Mouse (Mus musculus): Measurements from ENCODE around the gene Dpf3.

The Dpf3 gene

DNA sequence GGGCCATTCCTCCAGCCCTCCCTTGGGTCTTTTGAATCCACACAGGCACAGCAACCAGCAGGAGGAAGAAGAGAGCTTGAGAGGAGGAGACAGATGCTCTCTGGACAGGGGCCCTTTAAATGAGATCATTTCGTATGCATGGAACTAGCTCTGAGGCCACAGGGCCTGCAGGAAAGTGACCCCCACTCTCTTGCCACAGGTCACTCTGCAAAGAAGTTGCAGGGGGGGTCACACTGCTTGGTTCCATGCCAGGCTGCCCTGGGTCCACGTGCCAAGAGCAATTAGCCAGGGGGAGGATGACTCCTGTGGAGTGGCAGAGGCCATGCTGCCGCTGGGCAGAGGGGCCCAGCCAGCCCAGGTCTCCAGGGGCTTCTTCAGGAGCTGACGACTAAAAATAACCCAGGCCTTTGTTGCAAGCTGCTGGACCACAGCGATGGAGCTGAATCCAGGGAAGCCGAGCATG lies 273.6 kb downstream of the Dpf3 start:
- ATAC-seq (ENCODE audit: low TSS enrichment): no peak

DNA sequence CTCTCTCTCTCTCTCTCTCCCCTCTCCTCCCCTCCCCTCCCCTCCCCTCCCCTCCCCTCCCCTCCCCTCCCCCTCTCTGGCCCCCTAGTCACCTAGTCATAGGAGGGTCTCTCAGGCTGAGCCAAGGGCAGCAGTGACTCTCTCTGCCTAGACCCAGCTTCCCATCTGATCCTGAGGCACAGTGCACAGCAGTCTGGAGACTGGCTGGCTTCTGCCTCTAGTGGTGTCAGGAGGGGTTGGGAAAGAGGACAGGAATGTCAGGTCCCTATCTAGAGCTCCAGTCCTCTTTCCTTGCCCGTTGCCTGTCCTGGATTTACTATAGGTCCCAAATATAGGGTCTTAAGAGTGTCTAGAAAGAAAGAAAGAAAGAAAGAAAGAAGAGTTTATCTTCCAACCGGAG lies 275.5 kb downstream of the Dpf3 start:
- ATAC-seq (ENCODE audit: low TSS enrichment): no peak

DNA sequence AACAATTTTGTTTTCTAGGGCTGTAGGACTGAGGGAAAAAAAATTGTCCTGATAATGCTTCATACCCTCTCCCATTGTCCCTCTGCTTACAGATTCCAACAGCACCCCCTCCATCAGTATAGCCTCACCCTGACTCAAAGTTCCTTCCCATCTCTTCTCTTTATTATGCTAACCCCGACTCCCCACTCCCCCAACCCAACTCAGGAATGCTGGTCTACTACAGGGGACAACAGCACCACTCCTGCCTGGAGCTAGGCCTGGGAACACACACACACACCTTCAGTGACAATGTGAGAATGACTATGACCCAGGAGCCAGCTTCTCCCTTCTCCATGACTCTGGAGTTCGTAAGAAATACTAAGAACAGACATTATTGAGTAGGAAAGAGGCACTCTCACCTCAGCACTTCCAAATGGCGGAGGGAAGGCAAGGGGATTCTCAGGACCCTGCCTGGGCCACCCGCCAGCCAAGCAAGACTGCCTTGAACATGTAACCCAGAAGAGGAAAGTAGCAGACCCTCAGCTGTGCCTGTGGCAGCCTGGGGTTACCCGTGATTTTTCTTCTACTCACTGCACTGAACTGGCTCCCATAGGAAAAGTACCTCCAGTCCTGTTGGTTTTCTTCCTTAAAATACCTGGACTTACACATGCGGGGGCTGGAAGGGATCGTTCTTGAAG lies 276.2 kb downstream of the Dpf3 start:
- ATAC-seq (ENCODE audit: low TSS enrichment): no peak

DNA sequence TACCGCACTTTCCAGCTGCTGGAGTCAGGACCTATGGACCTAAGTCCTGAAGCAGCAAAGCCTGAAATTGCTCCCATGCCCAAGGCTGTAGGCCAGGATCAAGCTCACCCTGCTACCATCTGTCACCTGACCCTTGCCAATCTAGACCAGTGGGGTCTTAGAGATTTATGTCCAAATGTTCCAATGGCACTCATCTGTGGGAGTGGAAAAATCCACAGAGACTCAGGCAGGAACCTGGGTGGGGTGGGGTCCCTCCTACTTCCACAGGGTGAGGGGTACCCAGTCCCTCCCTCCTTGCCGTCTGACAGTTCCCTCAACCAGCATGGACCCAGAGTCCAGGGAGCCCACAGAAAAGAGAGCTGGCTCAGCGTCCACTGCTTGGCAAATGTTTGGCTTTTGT lies 276.8 kb downstream of the Dpf3 start:
- ATAC-seq (ENCODE audit: low TSS enrichment): no peak

DNA sequence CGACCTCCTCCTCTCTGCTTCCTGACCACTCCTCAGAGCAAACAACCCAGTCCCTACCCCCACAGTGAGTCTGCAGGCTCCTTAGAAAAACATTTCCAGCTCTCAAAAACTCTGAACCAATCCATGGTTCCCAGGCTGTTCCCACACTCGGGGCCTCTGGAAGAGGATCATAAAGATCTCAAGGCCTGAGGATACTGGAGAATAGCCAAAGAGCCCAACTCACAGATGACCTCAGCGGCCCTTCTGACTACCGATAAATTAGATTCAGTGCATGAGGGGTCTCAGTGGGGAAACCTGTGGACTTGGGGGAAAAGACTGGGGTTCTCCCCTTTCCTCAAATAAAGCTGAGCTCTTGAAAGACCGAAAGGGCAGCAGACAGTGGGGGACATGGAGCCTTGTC lies 277.2 kb downstream of the Dpf3 start:
- no peak for ATAC-seq (ENCODE audit: low TSS enrichment)

DNA sequence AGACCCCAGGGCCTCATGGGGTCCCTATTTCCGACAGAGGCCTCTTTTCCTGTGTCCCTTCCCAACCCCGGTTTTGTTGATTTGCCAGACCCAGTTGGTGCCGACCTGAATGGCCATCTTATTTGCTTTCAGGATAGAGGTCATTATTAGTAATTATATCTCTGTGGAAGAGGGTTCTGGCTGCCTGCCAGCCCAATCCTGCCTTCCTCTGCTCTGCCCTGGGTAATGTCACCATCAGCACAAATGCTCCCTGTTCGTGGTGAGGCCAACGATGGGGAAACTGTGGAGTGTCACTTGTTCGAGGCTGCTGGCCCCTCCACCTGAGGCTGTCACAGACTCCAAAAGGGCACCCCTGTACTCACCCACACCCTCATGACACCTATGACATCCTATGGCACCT lies 278.1 kb downstream of the Dpf3 start:
- no peak for ATAC-seq (ENCODE audit: low TSS enrichment)

DNA sequence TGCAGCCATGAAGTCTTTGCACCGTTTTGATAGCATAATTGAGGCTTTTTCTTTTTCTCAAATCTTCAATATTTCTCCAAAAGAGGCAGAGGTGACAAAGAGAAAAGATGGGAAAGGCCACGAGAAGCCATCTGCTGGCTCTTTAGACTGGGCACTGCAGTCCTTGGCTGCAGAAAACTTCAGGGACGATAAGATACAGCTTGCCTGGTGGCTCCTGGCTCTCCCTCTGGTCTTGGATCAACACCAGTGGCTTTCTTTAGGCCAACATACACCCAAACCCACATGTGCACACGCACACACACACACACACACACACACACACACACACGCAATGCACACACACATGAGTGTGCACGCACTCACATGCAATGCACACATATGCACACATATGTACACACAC lies 278.7 kb downstream of the Dpf3 start:
- ATAC-seq (ENCODE audit: low TSS enrichment): no peak

DNA sequence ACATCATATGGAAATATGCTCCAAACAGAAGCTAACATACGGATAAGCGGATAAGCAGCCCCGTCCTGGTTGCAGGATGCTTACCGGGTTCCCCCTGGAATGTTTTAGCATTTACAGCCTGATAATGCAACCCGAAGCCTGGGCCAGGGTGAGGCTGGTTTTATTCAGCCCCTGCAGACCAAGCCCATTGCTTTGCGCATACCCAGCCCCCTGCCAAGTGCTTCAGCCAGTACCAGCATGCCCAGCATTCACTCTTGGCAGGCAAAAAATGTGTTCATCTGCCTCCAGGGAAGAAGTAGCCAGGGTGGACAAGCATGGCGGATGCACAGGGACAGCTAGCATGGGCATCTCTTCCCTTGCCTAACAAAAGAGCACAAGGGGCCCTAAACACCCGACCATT lies 279.5 kb downstream of the Dpf3 start:
- ATAC-seq (ENCODE audit: low TSS enrichment): no peak

DNA sequence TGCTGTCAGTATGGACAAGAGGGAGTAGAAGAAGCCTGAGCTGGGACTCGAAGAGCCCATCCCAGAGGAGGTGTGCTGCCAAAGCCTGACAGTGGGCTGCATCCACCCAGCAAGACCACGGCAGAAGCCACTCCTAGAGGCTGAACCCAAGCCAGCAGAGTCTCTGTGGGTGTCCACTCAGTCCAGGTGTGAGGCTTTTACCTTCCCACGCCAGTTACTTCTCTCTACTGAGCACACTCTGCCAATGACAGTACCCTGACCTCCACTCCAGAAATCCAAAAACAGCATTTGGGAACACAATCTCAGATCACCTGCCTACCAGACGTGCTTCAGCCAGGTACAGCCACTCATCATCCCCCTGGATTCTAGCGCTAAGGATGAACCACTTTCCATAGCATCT lies 280.0 kb downstream of the Dpf3 start:
- ATAC-seq (ENCODE audit: low TSS enrichment): no peak

DNA sequence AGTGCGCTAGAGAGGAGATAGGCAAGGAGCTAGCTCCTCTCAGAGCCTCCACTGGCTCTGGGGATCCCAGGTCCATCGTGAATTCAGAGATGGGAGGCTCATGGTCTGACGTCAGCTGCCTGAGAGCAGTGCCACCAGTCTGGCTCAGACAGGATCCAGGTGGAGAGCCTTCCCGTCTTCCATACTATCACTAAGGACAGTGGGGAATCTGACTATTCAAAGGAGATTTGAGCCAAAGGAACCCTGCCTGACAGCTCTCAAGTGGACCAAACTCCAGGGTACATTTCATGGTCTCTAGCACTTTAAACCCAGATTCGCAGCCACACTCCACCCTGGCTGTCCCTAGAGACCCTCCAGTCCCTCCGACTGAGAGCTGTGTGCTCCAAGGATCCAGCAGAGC lies 280.6 kb downstream of the Dpf3 start:
- no peak for ATAC-seq (ENCODE audit: low TSS enrichment)

DNA sequence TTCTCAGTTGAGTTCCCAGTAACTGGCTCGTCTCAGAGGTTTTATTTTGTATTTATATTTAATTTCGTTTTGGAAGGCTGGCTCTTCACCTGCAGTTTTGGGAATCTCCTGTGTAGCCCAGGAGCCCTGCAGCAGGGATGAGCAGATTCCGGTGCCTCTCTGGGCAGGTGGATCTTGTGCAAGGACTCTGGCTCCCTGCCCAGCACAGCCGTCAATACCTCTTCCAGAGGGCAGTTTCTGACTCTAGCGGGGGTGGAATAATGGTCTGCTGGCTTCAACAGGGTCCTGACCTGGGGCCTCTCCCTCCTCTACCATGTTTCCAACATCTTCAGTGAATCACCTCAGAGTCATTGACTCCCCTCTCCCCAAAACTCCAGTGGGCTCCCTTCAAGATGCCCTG lies 283.2 kb downstream of the Dpf3 start:
- no peak for ATAC-seq (ENCODE audit: low TSS enrichment)

DNA sequence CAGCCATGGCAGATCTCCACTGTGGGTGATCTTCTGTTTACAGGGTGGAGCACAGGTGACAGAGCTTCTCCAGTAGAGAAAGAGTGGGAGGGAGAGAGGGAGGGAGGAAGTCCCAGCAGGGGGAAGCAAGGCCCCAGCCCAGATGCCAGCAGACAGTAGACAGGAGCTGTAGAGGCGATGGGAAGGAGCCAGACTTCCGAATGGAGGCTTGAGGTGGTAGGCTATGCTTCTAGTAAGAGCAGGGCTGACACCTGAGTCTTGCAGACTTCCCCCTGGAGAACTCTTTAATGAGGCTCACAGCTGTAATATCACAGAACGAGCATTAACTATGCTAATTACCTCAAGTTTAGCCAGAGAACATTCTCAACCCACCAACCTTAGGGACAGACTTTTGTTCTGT lies 285.8 kb downstream of the Dpf3 start:
- no peak for ATAC-seq (ENCODE audit: low TSS enrichment)

DNA sequence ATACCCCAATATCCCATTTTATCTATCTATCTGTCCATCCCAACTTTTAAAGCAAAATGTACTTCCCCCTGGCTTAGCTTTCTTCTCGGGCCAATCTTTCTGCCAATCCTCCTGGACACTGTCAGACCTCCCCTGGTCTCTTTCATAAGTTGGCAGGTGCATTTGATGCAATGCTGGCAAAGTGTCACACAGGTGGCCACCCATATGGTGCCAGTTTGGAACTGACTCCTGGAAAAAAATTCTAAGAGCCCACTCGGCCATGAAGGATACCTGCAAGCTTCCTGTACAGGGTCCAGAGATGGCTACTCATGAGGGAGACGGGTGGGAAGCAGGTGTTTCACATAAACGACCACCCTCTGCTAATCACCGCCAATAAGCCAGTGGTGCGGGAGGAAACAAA lies 307.0 kb downstream of the Dpf3 start:
- no peak for ATAC-seq (ENCODE audit: low TSS enrichment)

DNA sequence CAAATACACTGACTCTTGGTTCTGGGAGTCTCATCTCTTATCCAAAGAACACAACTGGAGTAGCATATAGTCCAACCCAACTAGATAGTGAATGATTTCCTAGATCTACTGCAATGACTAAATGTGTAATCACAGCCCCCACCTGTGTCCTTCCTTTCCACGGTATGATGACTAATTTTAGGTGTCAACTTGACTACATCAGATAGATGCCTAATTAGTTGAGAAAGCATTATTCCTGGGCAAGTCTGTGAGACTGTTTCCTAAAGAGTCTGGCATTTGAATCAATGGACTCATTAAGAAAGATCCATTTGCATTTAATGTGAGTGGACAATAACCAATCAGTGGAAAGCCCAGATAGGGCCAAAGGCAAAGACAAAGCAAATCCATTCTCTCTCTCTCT lies 307.7 kb downstream of the Dpf3 start:
- no peak for ATAC-seq (ENCODE audit: low TSS enrichment)

DNA sequence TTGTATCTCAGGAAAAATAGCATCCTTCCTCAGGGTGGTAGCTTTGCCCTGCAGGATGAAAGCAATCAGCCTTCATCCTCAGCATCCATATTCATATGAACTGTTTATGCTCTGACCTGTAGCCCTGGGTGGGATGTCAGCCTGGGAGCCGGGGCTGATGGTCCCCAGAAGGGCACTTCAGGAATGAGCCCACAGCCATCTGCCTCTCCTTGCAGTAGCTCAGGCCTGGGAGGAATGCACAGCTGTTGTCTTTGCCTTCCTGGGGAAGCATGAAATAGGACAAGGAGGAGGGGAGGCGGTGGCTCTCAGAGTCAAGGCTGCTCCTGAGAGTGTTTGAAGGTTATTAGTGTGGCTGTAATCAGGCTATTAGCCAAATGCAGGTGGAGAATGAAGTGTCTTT lies 308.7 kb downstream of the Dpf3 start:
- peak; percentile 88 for ATAC-seq (ENCODE audit: low TSS enrichment)

DNA sequence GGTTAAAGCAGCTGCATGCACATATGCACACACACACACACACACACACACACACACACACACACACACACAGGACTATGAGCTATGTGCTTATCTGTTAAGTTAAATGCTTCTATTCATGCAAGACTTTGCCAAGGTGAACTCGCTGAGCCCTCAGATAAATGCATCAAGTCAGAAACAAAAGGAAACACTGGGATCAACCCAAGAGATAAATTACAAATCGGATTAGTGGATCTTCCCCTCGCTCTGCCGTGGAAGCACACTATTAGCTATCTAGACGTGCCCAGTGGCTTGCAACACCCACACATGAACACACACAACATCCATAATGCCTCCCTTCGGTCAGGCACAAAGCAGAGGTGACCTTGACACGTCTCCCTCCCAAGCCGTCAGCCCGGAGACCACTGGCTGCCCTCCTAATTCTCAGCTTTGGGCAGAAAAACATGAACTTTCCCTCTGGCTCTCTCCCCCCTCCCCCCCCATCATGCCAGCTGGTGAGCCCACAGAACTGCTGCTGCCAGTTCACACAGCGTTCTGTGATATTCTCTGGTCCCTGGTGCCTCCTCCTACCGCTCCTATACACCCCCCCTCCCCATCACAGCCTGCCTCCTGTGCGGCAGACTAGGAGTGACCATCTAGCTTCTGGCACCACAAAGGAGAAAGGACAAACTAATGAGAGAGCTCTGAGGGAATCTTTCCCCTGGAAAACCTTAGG lies 317.9 kb downstream of the Dpf3 start:
- peak; percentile 77 for ATAC-seq (ENCODE audit: low TSS enrichment)

DNA sequence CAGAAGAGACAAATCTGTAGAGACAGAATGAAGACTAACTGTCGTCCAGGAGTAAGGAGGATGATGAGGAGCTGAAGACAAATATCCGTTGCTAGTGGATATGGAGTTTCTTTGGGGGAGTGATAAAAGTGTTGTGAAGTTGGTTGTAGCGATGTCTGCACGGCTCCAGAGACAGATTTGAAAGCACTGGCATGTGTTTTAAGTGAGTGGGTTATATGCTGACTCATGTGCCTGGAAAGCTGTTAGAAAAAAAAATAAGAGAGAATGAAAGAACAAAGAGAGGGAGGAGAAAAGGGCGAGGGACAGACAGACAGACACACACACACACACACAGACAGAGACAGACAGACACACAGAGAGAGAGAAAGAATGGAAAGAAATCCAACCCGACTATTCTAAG lies 319.2 kb downstream of the Dpf3 start:
- ATAC-seq (ENCODE audit: low TSS enrichment): peak; percentile 53

DNA sequence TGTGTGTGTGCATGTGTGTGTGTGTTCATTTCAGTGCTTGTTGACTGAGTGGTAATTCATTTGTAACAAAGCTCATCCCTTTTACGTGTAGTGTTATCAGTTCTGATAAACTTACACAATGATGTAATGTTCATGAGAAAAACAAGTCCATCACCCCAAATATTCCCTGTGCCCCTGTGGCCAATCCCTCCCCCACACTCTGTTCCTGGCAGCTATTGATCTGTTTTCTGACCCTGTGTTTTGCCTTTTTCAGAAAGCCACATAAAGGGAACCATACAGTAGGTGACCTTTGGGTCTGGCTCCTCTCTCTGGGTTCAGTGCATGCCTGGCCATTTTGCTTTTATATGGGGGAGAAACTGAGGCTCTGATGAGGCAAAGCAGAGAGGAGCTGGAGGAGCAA lies 322.5 kb downstream of the Dpf3 start:
- no peak for ATAC-seq (ENCODE audit: low TSS enrichment)

Measured in frontal cortex, adult (tissue).